Mouse (Mus musculus): Measurements from ENCODE around the gene Cdkn2a. TPM values are rescaled to one million over a fixed set of nuclear protein-coding genes. Genes with fewer than 3 reads are reported as not detected.
A peak's percentile ranks its signal among the peaks of the same experiment; 100 is the strongest.

Gene Cdkn2a
- polyA plus RNA-seq, 1 experiment from 2014 or later, result not detected

DNA sequence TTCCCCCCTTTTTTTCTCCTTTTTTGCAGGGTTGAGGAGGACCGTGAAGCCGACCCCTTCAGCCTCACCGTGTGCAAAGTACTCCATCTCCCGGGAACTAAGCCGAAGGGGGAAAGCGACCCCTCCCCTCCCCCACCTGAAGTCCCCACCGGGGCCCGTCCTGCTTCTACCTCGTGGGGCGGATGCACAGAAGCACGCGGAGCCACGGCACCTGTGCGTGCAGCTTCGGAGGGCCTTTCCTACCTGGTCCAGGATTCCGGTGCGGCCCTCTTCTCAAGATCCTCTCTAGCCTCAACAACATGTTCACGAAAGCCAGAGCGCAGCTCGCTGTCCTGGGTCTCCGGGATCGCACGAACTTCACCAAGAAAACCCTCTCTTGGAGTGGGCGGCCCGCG is 365 bp downstream of the Cdkn2a start:
- ATAC-seq (ENCODE audit: low FRiP score), result 0 out of 2 replicates have a peak, but pooled peaks have one; percentile 7
- Histone ChIP-seq H3K9me3 (no peaks in the 10 kb centered on the region), H3K36me3 (replicated peaks) (no peaks in the 10 kb centered on the region), H3K4me3 (replicated peaks) (peak overlapping the region; percentile 49), H3K27ac (no peak overlapping the region), H3K27me3 (peaks cover 87% of the 10 kb centered on the region), H3K9ac (peak overlapping the region; percentile 43; the same call in 1 of the 2 replicates), H3K4me2 (peak overlapping the region; percentile 93), H3K4me1 (peaks cover 17% of the 10 kb centered on the region)
- WGBS, result 1% methylated on average over 26 of the region's 26 CpGs

DNA sequence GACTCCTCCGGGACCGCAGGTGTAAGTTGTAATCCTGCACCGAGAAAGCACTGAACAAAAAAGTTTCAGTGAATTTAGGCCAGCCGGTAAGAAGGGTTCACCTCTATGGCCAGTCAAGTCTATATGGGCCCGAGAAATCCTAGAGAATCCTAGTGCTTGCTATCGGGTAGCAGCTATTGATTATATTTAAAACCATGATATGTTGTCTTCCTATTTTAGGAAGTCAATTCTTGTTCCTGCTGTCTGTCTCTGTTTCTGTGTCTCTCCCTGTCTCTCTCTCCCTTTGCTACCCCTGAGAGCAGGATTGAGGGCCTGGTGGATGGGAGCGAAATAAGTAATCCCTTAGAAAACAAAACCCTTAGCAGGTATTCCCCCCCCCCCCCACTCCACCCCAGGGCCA is 937 bp downstream of the Cdkn2a start:
- 4% methylated on average over 7 of the region's 7 CpGs for WGBS
- no peak overlapping the region for H3K9ac ChIP-seq

DNA sequence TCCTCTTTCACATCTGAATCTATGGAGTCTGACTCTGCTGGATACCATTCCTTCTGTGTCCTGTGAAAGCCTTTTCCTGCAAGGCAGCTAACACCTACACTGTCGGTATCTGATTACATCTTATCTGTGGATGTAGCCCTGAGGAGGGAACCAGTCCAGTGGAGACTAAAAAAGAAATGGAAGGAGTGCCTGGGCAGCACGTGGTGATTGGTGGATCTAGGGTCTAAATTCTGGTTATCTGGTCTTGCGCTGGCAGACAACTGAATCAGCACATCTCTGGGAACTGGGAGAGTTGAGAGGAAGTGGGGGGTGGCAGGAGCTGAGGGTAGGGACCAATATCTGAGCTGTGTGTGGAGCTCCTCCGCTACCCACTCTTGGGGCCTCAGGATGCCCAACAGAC is 5.4 kb downstream of the Cdkn2a start:
- Histone ChIP-seq H3K27ac (no peak overlapping the region), H3K9me3 (no peaks in the 10 kb centered on the region), H3K9ac (no peak overlapping the region), H3K4me2 (no peak overlapping the region), H3K4me3 (replicated peaks) (no peak overlapping the region), H3K4me1 (peaks cover under 1% of the 10 kb centered on the region), H3K36me3 (replicated peaks) (no peaks in the 10 kb centered on the region), H3K27me3 (peaks cover 83% of the 10 kb centered on the region)
- WGBS, result 0% methylated on average over 4 of the region's 4 CpGs
- no peak for ATAC-seq (ENCODE audit: low FRiP score)

More for the DNA sequence above, 937 bp downstream of the Cdkn2a start:
- Histone ChIP-seq H3K4me2 (no peak overlapping the region), H3K36me3 (replicated peaks) (no peaks in the 10 kb centered on the region), H3K4me1 (peaks cover 17% of the 10 kb centered on the region), H3K27ac (no peak overlapping the region), H3K9me3 (no peaks in the 10 kb centered on the region), H3K4me3 (replicated peaks) (no peak overlapping the region), H3K27me3 (peaks cover 91% of the 10 kb centered on the region)
- no peak for ATAC-seq (ENCODE audit: low FRiP score)

DNA sequence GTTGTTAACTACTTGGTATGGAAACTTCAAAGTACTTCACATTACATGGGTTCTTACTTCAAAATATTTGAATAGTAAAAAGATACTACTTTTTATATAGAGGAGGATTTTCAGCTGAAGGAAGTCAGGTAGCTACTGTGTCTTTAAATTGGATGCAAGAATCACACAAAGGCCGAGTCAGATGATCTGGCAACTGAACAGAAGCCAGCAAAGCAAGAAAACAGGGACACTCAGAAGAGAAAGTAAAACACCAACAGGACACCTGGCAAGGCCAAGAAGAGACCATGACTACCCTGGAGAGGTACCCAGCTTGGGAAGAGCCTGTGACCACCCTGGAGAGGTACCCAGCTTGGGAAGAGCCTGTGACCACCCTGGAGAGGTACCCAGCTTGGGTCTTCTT is 7.9 kb downstream of the Cdkn2a start:
- H3K27ac ChIP-seq, result no peak overlapping the region
- H3K36me3 ChIP-seq (replicated peaks), result no peaks in the 10 kb centered on the region
- H3K4me1 ChIP-seq, result peaks cover 6% of the 10 kb centered on the region
- WGBS, result 0% methylated on average over 1 of the region's 1 CpGs
- no peak for ATAC-seq (ENCODE audit: low FRiP score)
- no peak overlapping the region for H3K4me2 ChIP-seq
- no peaks in the 10 kb centered on the region for H3K9me3 ChIP-seq
- H3K4me3 ChIP-seq (replicated peaks), result no peak overlapping the region
- H3K9ac ChIP-seq, result no peak overlapping the region
- H3K27me3 ChIP-seq, result peaks cover 85% of the 10 kb centered on the region

DNA sequence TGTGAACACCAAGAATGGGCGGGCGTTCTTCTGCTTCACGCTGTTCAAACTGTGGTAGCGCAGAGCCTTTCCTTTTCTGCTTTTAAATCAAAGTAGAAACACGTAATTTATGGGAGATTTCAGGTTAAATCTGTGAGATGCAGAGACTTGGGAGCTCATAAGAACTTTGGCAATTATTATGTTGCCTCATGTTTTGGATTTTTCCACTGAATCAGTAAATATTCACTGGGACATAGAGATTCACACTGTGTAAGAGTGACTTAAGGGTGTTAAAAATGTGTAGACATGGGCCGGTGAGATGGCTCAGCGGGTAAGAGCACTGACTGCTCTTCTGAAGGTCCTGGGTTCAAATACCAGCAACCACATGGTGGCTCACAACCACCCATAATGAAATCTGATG is 8.8 kb downstream of the Cdkn2a start:
- WGBS, result 29% methylated on average over 7 of the region's 7 CpGs
- ATAC-seq (ENCODE audit: low FRiP score), result no peak
- Histone ChIP-seq H3K4me1 (peaks cover 6% of the 10 kb centered on the region), H3K27me3 (peaks cover 86% of the 10 kb centered on the region), H3K36me3 (replicated peaks) (no peaks in the 10 kb centered on the region), H3K27ac (no peak overlapping the region), H3K9ac (no peak overlapping the region), H3K4me2 (no peak overlapping the region), H3K9me3 (no peaks in the 10 kb centered on the region), H3K4me3 (replicated peaks) (no peak overlapping the region)

DNA sequence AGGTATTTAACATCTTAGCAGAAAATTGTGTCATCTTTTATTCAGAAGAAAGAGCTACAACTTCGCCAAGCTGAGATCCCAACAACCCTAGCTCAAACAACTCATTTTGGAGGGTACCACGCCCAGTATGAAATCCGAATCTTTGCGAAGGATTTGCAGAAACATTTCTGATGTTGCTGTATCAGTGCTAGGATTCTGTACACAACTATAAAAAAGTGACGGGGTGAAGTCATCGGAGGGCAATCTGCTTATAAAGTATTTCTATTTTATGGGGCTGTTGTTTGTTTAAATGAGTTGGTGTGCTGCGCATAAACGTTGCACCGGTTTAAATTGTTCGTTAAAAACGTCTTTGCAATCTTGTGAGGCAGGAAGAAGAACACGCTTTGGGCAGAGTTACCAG is 11.8 kb downstream of the Cdkn2a start:
- H3K4me2 ChIP-seq, result no peak overlapping the region
- no peak for ATAC-seq (ENCODE audit: low FRiP score)
- WGBS, result 1% methylated on average over 12 of the region's 12 CpGs
- no peak overlapping the region for H3K9ac ChIP-seq
- H3K4me3 ChIP-seq (replicated peaks), result no peak overlapping the region
- H3K4me1 ChIP-seq, result peaks cover 6% of the 10 kb centered on the region
- peaks cover 83% of the 10 kb centered on the region for H3K27me3 ChIP-seq
- H3K36me3 ChIP-seq (replicated peaks), result no peaks in the 10 kb centered on the region
- no peak overlapping the region for H3K27ac ChIP-seq
- no peaks in the 10 kb centered on the region for H3K9me3 ChIP-seq

DNA sequence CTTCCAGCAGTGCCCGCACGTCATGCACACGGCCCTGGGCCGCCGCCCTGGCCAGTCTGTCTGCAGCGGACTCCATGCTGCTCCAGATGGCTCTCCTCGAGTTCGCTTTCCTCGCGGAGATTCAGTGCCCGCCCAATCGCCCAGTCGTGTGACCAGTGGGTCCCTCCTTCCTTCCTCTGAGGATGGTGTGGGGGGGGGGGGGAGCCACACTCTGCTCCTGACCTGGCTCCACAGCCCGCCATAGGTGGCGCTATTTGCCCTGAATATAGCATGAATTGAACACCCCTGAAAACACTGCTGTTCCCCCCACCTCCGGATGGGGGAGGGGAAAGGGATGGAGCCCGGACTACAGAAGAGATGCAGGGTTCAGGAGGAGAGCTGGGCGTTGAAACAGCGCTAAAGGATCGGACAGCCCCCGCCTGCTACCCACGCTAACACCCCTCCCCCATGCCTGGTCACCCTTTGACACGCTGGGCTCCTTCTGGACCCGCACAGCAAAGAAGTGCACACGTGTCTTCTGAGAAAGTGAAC is 12.4 kb downstream of the Cdkn2a start:
- under 1% methylated on average over 25 of the region's 25 CpGs for WGBS
- H3K9ac ChIP-seq, result no peak overlapping the region
- no peaks in the 10 kb centered on the region for H3K36me3 ChIP-seq (replicated peaks)
- H3K4me2 ChIP-seq, result peak overlapping the region; percentile 32
- H3K4me1 ChIP-seq, result peaks cover 6% of the 10 kb centered on the region
- no peaks in the 10 kb centered on the region for H3K9me3 ChIP-seq
- peak; percentile 79 for ATAC-seq (ENCODE audit: low FRiP score)
- H3K4me3 ChIP-seq (replicated peaks), result peak overlapping the region; percentile 9
- H3K27ac ChIP-seq, result no peak overlapping the region
- H3K27me3 ChIP-seq, result peaks cover 85% of the 10 kb centered on the region

DNA sequence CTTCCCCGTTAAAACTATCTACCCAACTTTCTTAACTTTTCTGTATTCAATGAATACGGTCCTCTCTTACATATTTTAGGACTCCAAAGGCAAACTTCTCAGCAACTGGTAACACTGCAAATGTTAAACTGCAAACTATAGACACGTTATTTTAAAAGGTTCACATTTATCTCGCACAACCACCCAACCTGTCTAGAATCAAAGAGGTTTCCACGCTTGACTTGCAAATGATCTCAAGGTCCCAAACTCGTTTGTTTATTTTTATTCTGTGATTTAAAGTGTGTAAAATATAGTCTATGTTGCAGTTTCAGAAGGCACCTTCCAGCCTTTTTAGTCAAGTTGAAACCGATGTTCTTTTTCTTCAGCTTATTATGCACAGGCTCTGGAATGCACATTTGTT is 13.2 kb downstream of the Cdkn2a start:
- ATAC-seq (ENCODE audit: low FRiP score), result no peak
- H3K9ac ChIP-seq, result no peak overlapping the region

DNA sequence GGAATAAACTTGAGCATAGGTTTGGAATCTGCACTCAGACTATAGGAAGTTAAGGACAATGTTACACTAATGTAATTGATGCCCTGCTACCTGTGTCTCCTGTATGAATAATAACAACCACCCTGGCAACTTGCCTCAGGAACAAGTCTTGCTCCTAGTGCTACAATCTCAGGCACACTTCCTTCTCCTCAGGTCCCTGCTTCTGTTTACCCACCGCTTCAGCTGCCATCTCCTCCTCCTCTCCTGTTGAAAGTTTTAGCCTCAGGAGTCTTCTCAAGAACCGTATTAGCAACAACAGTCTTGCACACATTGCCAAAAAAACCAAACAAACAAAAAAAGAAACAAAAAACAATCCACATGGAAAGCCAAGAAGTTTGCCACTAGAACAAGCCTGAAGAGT is 14.8 kb downstream of the Cdkn2a start:
- WGBS, result 3% methylated on average over 2 of the region's 2 CpGs

More for the DNA sequence above, 13.2 kb downstream of the Cdkn2a start:
- WGBS, result 1% methylated on average over 7 of the region's 7 CpGs
- Histone ChIP-seq H3K9me3 (no peaks in the 10 kb centered on the region), H3K4me2 (no peak overlapping the region), H3K27me3 (peaks cover 89% of the 10 kb centered on the region), H3K36me3 (replicated peaks) (no peaks in the 10 kb centered on the region), H3K4me1 (peaks cover 6% of the 10 kb centered on the region), H3K4me3 (replicated peaks) (no peak overlapping the region), H3K27ac (no peak overlapping the region)

DNA sequence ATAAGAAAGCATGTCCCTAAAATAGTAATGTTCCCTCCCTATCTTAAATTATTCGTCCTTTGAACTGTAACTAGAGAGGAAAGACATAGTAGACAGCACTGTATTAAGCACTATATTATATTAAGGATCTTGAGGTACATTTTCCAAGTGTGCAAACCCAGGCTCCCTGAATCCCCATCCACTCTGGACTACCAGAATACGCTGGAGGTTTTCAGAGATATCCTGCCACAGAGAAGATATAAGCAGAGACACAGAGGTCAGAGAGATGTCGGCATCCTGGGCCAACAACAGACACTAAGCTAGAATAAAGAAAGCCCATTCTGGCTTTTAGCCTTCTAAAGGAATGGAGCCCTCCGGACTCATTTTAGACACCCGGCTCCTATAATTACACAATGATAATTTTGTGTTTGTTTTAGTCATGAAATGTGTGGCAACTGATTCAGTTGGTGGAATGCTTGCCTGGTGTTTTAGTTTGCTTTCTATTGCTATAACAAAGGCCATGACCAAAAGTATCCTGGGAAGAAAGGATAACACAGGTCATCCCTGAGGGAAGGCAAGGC is 17.0 kb downstream of the Cdkn2a start:
- Histone ChIP-seq H3K9me3 (no peaks in the 10 kb centered on the region), H3K4me1 (peaks cover 6% of the 10 kb centered on the region), H3K4me2 (no peak overlapping the region), H3K27me3 (peaks cover 96% of the 10 kb centered on the region), H3K4me3 (replicated peaks) (no peak overlapping the region), H3K9ac (no peak overlapping the region), H3K27ac (no peak overlapping the region), H3K36me3 (replicated peaks) (no peaks in the 10 kb centered on the region)
- WGBS, result 5% methylated on average over 5 of the region's 5 CpGs
- no peak for ATAC-seq (ENCODE audit: low FRiP score)

More for the DNA sequence above, 14.8 kb downstream of the Cdkn2a start:
- no peak overlapping the region for H3K4me3 ChIP-seq (replicated peaks)
- no peak overlapping the region for H3K4me2 ChIP-seq
- peaks cover 93% of the 10 kb centered on the region for H3K27me3 ChIP-seq
- H3K4me1 ChIP-seq, result peaks cover 6% of the 10 kb centered on the region
- H3K36me3 ChIP-seq (replicated peaks), result no peaks in the 10 kb centered on the region
- H3K27ac ChIP-seq, result no peak overlapping the region
- no peak for ATAC-seq (ENCODE audit: low FRiP score)
- no peak overlapping the region for H3K9ac ChIP-seq
- no peaks in the 10 kb centered on the region for H3K9me3 ChIP-seq

DNA sequence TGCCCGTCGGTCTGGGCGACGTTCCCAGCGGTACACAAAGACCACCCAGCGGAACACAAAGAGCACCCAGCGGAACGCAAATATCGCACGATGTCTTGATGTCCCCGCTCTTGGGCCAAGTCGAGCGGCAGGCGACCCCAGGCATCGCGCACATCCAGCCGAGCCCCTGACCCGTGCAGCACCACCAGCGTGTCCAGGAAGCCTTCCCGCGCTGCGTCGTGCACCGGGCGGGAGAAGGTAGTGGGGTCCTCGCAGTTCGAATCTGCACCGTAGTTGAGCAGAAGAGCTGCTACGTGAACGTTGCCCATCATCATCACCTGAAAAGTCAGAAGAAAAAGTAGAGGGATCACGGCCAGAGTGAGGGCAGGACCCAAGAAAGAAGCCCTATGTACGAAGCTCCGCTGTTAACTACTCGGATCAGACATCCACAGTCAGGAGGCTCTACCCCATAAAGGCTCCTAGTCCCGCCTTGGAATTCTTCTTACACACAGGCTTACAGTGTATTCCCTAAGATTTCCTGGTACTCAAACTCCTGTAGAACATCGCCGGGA is 17.7 kb downstream of the Cdkn2a start:
- H3K9me3 ChIP-seq, result no peaks in the 10 kb centered on the region
- WGBS, result under 1% methylated on average over 37 of the region's 37 CpGs

DNA sequence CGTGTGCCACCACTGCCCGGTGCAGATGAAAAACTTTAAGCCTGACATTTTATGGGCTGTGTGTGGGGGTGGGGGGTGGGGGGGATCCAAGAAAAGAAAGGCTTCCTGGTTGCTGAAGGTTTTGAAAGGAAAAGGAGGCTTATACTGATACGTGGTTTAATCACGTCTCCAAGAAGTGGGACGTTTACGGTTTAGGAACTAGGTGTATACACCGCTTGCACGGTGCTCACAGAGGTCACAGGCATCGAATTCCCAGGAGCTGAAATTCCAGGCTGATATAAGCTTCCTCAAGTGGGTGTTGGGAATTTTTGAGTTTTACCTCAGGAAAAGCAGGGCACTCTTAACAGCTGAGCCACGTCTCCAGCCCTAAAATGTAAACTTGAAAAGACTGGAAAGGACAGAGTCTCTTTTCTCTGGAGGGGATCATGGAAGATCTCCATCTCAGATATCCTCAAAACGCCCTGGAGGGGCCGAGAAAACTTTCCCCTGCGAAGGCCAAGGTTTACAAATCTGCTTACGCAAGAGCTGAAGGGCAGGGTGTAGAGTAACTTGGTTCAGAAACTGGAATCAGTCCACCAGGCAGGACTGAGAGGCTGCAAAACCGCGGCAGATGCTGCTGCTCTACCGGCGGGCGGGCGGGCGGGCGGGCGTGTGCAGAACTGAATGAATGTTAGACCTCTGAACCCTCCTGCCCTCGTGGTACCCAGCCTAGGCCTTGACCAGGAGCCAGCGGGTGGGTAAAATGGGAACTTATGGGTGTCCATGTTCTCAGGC is 18.5 kb downstream of the Cdkn2a start:
- peaks cover 93% of the 10 kb centered on the region for H3K27me3 ChIP-seq
- H3K9ac ChIP-seq, result no peak overlapping the region
- 1% methylated on average over 25 of the region's 25 CpGs for WGBS
- no peak overlapping the region for H3K27ac ChIP-seq
- no peak overlapping the region for H3K4me3 ChIP-seq (replicated peaks)
- ATAC-seq (ENCODE audit: low FRiP score), result no peak
- no peak overlapping the region for H3K4me2 ChIP-seq
- no peaks in the 10 kb centered on the region for H3K9me3 ChIP-seq
- H3K36me3 ChIP-seq (replicated peaks), result no peaks in the 10 kb centered on the region
- no peaks in the 10 kb centered on the region for H3K4me1 ChIP-seq

More for the DNA sequence above, 17.7 kb downstream of the Cdkn2a start:
- H3K4me1 ChIP-seq, result no peaks in the 10 kb centered on the region
- peaks cover 96% of the 10 kb centered on the region for H3K27me3 ChIP-seq
- H3K4me2 ChIP-seq, result no peak overlapping the region
- no peak overlapping the region for H3K9ac ChIP-seq
- ATAC-seq (ENCODE audit: low FRiP score), result no peak
- no peak overlapping the region for H3K4me3 ChIP-seq (replicated peaks)
- no peaks in the 10 kb centered on the region for H3K36me3 ChIP-seq (replicated peaks)
- H3K27ac ChIP-seq, result no peak overlapping the region

Data from forebrain, embryonic 12.5 days (tissue).